Mouse (Mus musculus) heart, postnatal 0 days (tissue): ENCODE results near the gene Slco1b2.

ENCODE experiments used
- CTCF ChIP-seq: IDR thresholded peaks from 2 replicates; pipeline ENCODE4 v1.5.1; 2016; ENCODE audit warnings: antibody characterized with exemption, control low read depth, low read depth
- EP300 ChIP-seq: IDR thresholded peaks from 2 replicates; pipeline ENCODE4 v1.6.1; 2016; ENCODE audit warnings: antibody characterized with exemption, low read depth

GRCm38 (mm10) chr6:141597037-141597436, 32.3 kb upstream of the Slco1b2 start:
- TF ChIP-seq EP300 = no peak
- TF ChIP-seq CTCF = no peak
